Mouse (Mus musculus): Measurements from ENCODE around the gene Rusc2.

GRCm38 (mm10) chr4:43382155-43383020 lies 609 bp downstream of the Rusc2 start:
- TF ChIP-seq POLR2A (IDR thresholded peaks at IDR 0.05; ENCODE audit: low read depth, low read length) (no peak), CTCF (IDR thresholded peaks at IDR 0.05; ENCODE audit: extremely low read depth, insufficient read depth, insufficient read length, insufficient replicate concordance) (no peak)

Measured in spleen, adult 2 months (tissue).